Mouse (Mus musculus): Measurements from ENCODE around the gene H2-Q4. TPM values are rescaled to one million over a fixed set of nuclear protein-coding genes. Genes with fewer than 3 reads are reported as not detected.
A peak's percentile ranks its signal among the peaks of the same experiment; 100 is the strongest.
"Not testable (repeated sequence)": the region's sequence is repeated elsewhere in the genome, so short reads cannot be mapped to it uniquely, and the experiment has no call there.

Gene H2-Q4
- polyA plus RNA-seq, 1 experiment from 2014 or later = 0.80 TPM

DNA sequence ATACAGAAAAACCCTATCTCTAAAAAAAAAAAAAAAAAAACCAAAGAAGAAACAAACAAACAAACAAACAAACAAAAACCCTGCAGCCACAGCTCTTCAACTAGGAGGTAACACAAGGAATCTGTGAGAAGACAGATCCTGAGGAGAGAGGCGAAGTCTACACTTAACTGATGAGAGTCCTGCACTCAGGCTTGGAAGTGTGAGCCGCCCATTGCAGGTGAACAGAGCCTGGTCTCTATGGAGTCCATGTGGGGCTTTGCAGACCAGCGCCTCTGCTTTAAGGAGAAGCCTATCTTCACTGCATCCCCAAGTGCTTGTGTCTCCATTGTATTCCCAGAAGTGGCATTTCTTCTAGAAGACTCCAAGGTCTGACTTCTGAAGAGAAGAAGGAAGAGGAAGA, 44.7 kb downstream of the H2-Q4 start:
- ATAC-seq (ENCODE audit: low FRiP score, low TSS enrichment) = not testable (repeated sequence)

DNA sequence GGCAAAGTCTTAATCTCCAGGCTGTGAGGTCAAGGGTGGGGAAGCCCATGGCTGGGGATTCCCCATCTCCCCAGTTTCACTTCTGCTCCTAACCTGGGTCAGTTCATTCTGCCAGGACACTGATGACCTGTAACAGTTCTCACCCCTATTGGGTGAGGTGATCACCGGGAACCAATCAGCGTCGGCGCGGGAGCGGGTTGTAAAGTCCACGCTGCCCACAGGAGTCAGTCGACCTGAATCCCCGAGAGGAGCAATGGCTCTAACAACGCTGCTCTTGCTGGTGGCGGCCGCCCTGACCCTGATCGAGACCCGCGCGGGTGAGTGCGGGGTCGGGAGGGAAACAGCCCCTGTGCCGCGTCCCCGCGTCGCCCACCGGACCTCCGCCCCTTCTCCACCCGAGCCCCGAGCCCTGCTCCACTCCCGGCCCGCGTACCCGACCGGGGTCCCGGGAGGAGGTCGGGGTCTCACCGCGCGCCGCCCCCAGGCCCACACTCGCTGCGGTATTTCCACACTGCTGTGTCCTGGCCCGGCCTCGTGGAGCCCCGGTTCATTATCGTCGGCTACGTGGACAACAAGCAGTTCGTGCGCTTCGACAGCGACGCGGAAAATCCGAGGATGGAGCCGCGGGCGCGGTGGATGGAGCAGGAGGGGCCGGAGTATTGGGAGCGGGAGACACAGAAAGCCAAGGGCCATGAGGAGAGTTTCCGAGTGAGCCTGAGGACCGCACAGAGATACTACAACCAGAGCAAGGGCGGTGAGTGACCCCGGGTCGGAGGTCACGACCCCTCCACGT, 45.4 kb downstream of the H2-Q4 start, which contains the start of gene H2-Q6:
Gene H2-Q6 (plus strand): TSS at position 227 of the 793 bp plus-strand sequence.
- H3K27ac ChIP-seq (replicated peaks; ENCODE audit: low read depth, low read length); H3K27me3 ChIP-seq (ENCODE audit: control insufficient read depth, insufficient read depth, low read length); H3K4me1 ChIP-seq (ENCODE audit: control insufficient read depth, insufficient read depth, low read length); H3K9me3 ChIP-seq (ENCODE audit: control insufficient read depth, low read length); H3K36me3 ChIP-seq (ENCODE audit: control insufficient read depth, insufficient read depth, low read length): not testable (repeated sequence)
- DNase-seq = peak; percentile 65
- Histone ChIP-seq H3K4me3 (replicated peaks; ENCODE audit: low read depth, low read length) (peak within 1 kb of the TSS; percentile 33), H3K9ac (replicated peaks; ENCODE audit: low read length) (peak within 1 kb of the TSS; percentile 26; the same call in 1 of the 2 replicates), H3K4me2 (ENCODE audit: low read length) (peak within 1 kb of the TSS; percentile 58)
- under 1% methylated on average over 48 of the region's 66 CpGs for WGBS
- peak; percentile 51; the same call in 1 of the 2 replicates for ATAC-seq (ENCODE audit: low FRiP score, low TSS enrichment)

More for the DNA sequence above, 44.7 kb downstream of the H2-Q4 start:
- not testable (repeated sequence) for H3K4me3 ChIP-seq (replicated peaks; ENCODE audit: low read depth, low read length); H3K27me3 ChIP-seq (ENCODE audit: control insufficient read depth, insufficient read depth, low read length); H3K36me3 ChIP-seq (ENCODE audit: control insufficient read depth, insufficient read depth, low read length); H3K4me2 ChIP-seq (ENCODE audit: low read length); H3K9me3 ChIP-seq (ENCODE audit: control insufficient read depth, low read length); DNase-seq; H3K9ac ChIP-seq (replicated peaks; ENCODE audit: low read length); H3K27ac ChIP-seq (replicated peaks; ENCODE audit: low read depth, low read length); H3K4me1 ChIP-seq (ENCODE audit: control insufficient read depth, insufficient read depth, low read length)
- WGBS = 92% methylated on average over 3 of the region's 3 CpGs

DNA sequence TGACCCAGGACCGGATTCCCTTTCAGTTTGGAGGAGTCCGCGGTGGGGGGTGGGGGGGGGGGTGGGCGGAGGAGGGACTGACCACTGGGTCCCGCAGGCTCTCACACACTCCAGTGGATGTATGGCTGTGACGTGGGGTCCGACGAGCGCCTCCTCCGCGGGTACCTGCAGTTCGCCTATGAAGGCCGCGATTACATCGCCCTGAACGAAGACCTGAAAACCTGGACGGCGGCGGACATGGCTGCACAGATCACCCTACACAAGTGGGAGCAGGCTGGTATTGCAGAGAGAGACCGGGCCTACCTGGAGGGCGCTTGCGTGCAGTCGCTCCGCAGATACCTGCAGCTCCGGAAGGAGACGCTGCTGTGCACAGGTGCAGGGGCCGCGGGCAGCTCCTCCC, 46.1 kb downstream of the H2-Q4 start:
- H3K27ac ChIP-seq (replicated peaks; ENCODE audit: low read depth, low read length); H3K27me3 ChIP-seq (ENCODE audit: control insufficient read depth, insufficient read depth, low read length); H3K4me1 ChIP-seq (ENCODE audit: control insufficient read depth, insufficient read depth, low read length); H3K36me3 ChIP-seq (ENCODE audit: control insufficient read depth, insufficient read depth, low read length); H3K9me3 ChIP-seq (ENCODE audit: control insufficient read depth, low read length); H3K9ac ChIP-seq (replicated peaks; ENCODE audit: low read length): not testable (repeated sequence)
- DNase-seq = peak; percentile 28
- H3K4me3 ChIP-seq (replicated peaks; ENCODE audit: low read depth, low read length) = peak overlapping the region; percentile 33; the same call in 1 of the 2 replicates
- peak; percentile 29; the same call in 1 of the 2 replicates for ATAC-seq (ENCODE audit: low FRiP score, low TSS enrichment)
- H3K4me2 ChIP-seq (ENCODE audit: low read length) = peak overlapping the region; percentile 58
- WGBS = 13% methylated on average over 27 of the region's 28 CpGs

DNA sequence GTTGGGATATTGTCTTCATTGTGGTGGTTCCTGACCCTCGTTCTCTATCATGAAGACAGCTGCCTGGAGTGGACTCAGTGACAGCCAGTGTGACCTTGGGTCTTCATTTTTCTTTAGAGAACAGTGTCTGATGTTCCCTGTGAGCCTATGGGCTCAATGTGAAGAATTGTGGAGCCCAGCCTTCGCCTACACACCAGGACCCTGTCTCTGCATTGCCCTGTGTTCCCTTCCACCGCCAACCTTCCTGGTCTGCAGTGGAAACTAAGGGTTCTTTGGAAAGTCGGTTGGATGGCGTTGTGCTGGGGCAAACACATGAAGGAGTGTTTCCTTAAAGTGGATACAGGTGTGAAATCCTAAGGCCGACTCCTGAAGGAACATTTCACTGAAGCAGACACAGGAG, 49.5 kb downstream of the H2-Q4 start:
- not testable (repeated sequence) for H3K27me3 ChIP-seq (ENCODE audit: control insufficient read depth, insufficient read depth, low read length); H3K27ac ChIP-seq (replicated peaks; ENCODE audit: low read depth, low read length); H3K4me1 ChIP-seq (ENCODE audit: control insufficient read depth, insufficient read depth, low read length); H3K9ac ChIP-seq (replicated peaks; ENCODE audit: low read length); ATAC-seq (ENCODE audit: low FRiP score, low TSS enrichment); H3K9me3 ChIP-seq (ENCODE audit: control insufficient read depth, low read length); H3K4me2 ChIP-seq (ENCODE audit: low read length); DNase-seq; H3K4me3 ChIP-seq (replicated peaks; ENCODE audit: low read depth, low read length); H3K36me3 ChIP-seq (ENCODE audit: control insufficient read depth, insufficient read depth, low read length)
- WGBS = 91% methylated on average over 6 of the region's 6 CpGs

DNA sequence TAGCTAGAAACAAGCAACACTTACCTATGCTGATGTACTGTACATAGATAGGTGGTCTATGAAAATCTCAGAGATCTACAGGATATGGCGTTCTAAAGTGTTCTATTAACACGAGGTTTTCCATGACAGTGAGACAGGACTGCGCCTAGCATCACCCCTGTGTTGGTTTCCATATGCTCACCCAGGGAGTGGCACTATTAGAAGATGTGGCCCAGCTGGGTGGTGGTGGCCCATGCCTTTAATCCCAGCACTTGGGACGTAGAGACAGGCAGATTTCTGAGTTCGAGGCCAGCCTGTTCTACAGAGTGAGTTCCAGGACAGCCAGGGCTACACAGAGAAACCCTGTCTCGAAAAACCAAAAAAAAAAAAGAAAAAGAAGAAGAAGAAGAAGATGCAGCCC, 51.3 kb downstream of the H2-Q4 start:
- not testable (repeated sequence) for H3K4me3 ChIP-seq (replicated peaks; ENCODE audit: low read depth, low read length); H3K27ac ChIP-seq (replicated peaks; ENCODE audit: low read depth, low read length); DNase-seq; H3K9ac ChIP-seq (replicated peaks; ENCODE audit: low read length); H3K4me1 ChIP-seq (ENCODE audit: control insufficient read depth, insufficient read depth, low read length); H3K27me3 ChIP-seq (ENCODE audit: control insufficient read depth, insufficient read depth, low read length); ATAC-seq (ENCODE audit: low FRiP score, low TSS enrichment); H3K9me3 ChIP-seq (ENCODE audit: control insufficient read depth, low read length); H3K36me3 ChIP-seq (ENCODE audit: control insufficient read depth, insufficient read depth, low read length); H3K4me2 ChIP-seq (ENCODE audit: low read length)
- WGBS = 79% methylated on average over 6 of the region's 6 CpGs

DNA sequence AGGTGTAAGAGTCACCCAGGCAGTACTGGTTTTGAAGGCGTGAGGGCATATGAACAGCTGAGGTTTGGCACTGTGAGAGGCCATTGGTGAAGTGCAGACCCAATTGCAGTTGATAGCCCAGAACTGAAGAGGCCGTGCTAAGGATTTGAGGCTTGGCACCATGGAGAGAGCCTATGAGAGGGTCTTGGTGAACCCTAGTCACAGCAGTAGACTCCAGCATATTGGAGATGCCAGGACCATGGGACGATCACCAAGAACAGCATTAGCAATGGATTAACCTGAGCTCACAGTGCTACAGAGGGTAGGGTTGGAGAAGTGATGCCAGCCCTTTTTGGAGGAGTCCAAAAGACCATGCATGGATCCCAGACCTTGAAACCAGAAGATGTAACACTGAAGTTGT, 52.8 kb downstream of the H2-Q4 start:
- not testable (repeated sequence) for H3K9me3 ChIP-seq (ENCODE audit: control insufficient read depth, low read length); DNase-seq; H3K9ac ChIP-seq (replicated peaks; ENCODE audit: low read length)

DNA sequence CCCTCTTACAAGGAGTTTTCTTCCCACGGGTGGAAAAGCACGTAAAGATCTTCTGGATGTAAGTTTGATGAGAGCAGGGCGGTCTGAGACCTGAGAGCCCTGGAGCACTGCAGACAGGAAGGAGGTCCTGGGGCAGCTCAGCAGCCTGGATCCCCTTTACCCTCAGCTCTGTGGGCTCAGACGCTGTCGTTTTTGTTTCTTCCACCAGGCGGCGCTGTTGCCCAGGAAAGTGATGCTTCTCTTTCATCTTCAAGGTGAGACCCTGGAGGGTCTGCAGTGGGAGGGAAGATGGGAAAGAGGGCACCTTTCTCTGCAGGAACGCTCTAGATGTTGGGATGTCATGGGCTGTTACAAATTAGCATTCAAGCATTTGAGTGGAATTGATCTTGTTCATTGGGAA, 55.4 kb downstream of the H2-Q4 start:
- DNase-seq = peak; percentile 64
- H3K4me1 ChIP-seq (ENCODE audit: control insufficient read depth, insufficient read depth, low read length); ATAC-seq (ENCODE audit: low FRiP score, low TSS enrichment); H3K9ac ChIP-seq (replicated peaks; ENCODE audit: low read length); H3K27ac ChIP-seq (replicated peaks; ENCODE audit: low read depth, low read length); H3K4me3 ChIP-seq (replicated peaks; ENCODE audit: low read depth, low read length); H3K4me2 ChIP-seq (ENCODE audit: low read length); H3K9me3 ChIP-seq (ENCODE audit: control insufficient read depth, low read length); H3K36me3 ChIP-seq (ENCODE audit: control insufficient read depth, insufficient read depth, low read length); H3K27me3 ChIP-seq (ENCODE audit: control insufficient read depth, insufficient read depth, low read length): not testable (repeated sequence)
- WGBS = 7% methylated on average over 8 of the region's 8 CpGs

More for the DNA sequence above, 52.8 kb downstream of the H2-Q4 start:
- H3K4me2 ChIP-seq (ENCODE audit: low read length); H3K4me3 ChIP-seq (replicated peaks; ENCODE audit: low read depth, low read length); H3K36me3 ChIP-seq (ENCODE audit: control insufficient read depth, insufficient read depth, low read length); H3K27me3 ChIP-seq (ENCODE audit: control insufficient read depth, insufficient read depth, low read length); H3K4me1 ChIP-seq (ENCODE audit: control insufficient read depth, insufficient read depth, low read length); H3K27ac ChIP-seq (replicated peaks; ENCODE audit: low read depth, low read length); ATAC-seq (ENCODE audit: low FRiP score, low TSS enrichment): not testable (repeated sequence)
- whole genome bisulfite sequencing = 88% methylated on average over 2 of the region's 3 CpGs

Measured in midbrain, embryonic 14.5 days (tissue).